Mouse (Mus musculus) left cerebral cortex, adult 8-10 months (tissue): ENCODE measurements around the gene 4932438A13Rik. TPM values are rescaled to one million over a fixed set of nuclear protein-coding genes. Genes with fewer than 3 reads are reported as not detected.

ENCODE experiments used
- DNase-seq, 2 experiments: peaks; one replicate each; pipeline ENCODE4 v3.0.0; 2022; ENCODE audit warnings: low spot score in 2 of 2
- total RNA-seq, 4 experiments: library from RNA; stranded (reverse); gene quantifications; 2 replicates each; pipeline ENCODE4 v1.2.4; 2022

The 4932438A13Rik gene
- total RNA-seq, 4 experiments from 2014 or later = 98.9 to 128 (median 113) TPM

DNA sequence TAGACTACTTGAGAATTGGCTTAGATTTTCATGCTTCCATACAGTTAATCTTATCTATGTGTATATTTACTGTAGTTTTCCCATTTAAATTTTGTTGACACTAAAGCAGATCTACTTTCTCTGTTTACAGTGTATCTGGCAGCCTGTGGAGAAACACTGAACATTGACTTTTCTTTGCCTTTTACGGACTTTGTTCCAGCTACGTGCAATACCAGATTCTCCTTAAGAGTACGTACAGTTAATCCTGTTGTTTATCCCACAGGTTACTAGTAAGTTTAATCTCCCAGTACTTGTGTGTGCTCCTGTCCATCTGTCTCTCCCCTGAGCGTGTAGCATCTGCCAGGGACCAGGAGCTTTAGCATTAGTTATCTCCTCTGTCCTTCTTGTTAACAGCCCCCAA is 55.4 kb downstream of the 4932438A13Rik start:
- no peak for DNase-seq

DNA sequence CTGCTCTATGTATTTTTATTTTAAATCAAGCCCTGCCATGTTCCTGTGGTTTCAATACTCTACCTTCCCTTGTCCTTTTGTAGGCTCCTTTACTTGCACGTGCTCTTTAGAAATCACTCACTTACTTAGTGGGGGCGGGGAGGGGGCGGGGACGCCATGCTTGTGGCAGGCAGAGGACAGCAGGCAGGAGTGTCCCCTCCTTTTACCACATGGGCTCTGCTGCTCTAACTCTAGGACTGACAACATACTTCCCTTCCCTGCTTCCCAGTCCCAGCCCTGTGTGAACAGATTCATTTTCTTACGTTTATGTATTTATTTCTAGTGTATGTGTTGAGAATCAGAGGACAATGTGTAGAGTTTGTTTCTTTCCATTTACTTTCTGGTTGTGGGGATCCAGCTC is 78.7 kb downstream of the 4932438A13Rik start:
- DNase-seq = no peak

DNA sequence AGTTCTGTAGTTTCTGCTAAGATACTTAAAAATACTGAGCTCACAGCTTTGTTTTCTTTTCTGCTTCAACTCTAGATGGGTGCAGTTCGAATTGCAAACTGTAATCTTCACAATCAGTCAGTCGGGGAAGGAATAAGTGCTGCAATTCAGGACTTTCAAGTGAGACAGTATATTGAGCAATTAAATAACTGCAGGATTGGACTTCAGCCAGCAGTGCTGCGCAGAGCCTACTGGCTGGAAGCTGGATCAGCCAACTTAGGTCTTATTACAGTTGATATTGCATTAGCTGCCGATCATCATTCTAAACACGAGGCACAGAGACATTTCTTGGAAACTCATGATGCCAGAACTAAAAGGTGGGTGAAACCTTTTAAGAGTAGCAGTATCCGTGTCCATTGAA is 79.2 kb downstream of the 4932438A13Rik start:
- no peak for DNase-seq

DNA sequence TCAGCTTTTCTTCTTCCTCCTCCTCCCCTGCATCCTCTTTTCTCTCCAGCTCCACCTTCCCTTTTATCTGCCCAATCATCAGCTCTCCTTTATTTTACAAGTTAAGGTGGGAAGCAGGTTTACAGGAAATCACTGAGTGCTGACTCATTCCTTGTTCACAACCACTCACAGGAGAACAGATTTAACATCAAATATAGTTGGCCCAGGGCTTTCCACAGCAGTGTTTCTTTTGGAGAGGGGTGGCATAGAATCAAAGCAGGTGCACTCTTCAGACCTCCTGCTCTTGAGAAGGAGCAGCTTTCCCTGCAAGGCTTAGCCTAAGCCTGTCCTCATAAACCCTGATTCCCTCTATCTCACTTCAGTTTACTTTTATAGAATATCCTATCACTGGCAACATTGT is 80.8 kb downstream of the 4932438A13Rik start:
- no peak for DNase-seq

DNA sequence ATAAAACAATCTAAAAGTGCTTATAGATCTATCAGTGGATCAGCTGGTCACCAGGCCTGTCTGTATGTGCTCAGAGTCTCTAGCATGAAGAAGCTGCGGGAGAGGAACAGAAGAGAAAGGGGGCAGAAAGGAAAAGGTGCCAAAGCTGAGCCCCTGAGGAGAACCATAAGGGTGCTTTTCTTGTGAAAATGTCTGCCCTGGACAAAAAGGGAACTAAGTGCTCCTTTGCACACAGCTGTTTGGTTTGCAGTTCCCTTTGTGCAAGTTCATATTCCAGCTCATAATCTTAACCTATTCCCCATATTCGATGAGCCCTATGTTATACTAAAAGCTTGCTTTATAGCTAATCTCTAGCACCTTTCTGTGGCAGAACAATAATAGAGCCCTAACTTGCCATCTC is 175.1 kb downstream of the 4932438A13Rik start:
- DNase-seq = no peak

DNA sequence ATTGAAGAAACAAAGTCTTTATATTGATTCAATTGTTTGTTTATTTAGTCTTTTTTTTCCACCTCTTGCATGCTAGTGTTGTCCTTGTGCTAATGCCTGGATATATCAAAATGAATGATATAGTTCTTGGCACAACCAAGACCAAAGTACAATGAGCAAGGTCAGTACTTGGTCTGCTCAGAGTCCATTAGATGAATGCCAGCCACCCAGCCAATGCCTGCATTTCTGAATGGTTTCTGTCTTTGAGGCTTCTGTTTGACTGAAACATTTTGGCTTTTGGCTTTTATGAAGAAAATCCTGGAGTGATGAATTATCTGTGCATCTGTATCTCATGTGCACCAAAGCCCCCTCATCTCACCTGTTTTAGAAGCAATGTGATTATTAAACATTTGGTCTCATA is 176.9 kb downstream of the 4932438A13Rik start:
- no peak for DNase-seq

DNA sequence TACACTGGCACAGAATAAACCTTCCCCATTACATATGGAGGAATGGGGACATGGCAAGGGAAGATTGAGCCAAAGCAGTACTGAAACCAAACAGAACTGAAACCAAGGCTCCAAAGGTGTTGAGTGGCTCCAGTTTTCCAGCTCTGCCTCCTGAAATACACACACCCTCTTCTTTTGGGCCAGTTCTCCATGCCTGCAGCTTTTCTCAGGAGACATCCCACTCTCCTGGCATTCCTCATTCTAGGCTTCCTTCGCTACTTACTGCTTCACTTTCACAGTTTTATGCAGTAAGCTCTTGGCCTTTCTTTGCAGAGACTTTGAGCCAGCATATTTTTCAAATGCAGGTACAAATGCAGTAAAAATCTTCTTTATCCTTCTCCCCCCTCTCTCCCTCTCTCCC is 188.6 kb downstream of the 4932438A13Rik start:
- DNase-seq = no peak

DNA sequence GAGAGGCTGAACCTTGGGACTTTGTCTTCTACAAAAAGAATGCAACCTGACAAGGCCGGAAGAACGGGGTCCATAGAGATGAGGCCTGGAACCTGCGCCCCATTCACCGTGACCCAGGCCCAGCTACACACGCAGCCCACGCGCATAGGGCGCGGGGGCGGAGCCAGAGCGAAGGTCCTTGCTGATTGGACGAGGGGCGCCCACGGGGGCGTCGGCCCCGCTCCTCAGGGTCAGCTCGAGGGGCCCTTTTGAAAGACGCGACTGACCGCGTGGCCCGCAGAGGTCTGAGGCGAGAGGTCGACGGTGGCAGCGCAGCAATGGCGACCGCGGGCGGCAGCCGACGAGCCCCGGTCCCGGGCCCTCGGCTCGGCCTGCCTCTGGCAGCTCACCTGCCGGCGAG is 200.5 kb downstream of the 4932438A13Rik start, which contains the start of gene Adad1:
Adad1 (plus strand) TSS at position 122 of the 400 bp plus-strand sequence.
- DNase-seq = no peak

DNA sequence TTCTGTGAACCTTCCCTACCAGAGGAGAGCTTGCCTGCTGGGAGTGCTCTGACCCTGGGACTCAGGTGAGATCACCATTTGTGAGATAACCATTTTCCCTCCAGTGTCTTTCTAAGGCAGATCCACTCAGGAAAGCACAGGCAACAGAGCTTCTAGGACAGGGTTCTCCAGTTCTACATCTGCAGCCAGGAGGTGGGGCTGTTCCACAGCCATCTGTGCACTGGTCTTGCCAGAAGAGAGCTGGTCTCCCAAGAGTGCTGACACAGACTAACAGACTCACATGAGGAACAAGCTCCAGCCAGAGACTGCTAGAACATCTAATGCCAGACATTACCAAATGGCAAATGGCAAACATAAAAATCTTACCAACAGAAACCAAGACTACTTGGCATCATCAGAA is 210.3 kb downstream of the 4932438A13Rik start:
- no peak for DNase-seq

DNA sequence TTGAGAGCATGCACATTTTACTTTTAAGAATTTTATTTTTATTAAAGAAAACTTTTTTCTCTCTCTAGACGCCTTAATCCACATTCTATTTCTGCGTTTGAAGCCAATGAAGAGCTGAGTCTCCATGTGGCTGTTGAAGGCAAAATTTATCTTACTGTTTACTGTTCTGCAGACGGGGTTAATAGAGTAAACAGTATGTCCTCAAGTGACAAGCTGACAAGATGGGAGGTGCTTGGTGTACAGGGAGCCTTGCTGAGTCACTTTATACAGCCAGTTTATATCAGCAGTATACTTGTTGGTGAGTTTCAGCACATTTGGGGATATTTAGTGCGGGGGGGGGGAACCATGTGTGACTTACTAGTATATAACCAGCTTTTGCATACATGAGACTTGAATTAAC is 222.0 kb downstream of the 4932438A13Rik start:
- DNase-seq = no peak

DNA sequence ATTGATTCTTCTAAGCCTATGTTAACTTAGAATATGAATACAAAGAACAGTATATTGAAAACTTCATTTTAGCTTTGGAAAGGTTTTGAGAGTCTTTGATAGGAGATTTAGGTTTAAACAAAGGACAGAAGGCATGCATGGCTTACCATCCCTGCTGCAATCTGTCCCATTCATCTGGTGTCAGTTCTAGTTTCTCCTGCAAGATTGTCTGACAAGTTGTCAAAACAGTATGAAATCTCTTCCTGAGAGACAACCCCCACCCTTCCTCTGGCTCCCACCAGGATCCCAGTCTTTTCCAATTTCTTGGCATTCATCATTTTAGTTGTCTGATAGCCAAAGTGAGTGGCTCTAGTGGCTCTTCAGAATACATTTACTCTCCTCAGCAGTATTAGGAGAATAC is 227.8 kb downstream of the 4932438A13Rik start:
- no peak for DNase-seq

Other genes starting within 250 kb of the 4932438A13Rik start
- 10 to 100 TPM; 15.3 to 18.1 (median 17.0) TPM for gene Bbs7, start 249.6 kb upstream of the 4932438A13Rik start, total RNA-seq
- gene Trpc3, start 172.9 kb upstream of the 4932438A13Rik start, total RNA-seq = 10 to 100 TPM; 13.8 to 32.3 (median 19.6) TPM
- gene Adad1, start 200.4 kb downstream of the 4932438A13Rik start, total RNA-seq = not detected